Mouse (Mus musculus) embryonic fibroblast, embryonic 13.5 days (primary cell): Measurements from ENCODE around the gene Cish.

Experiments used
- CTCF ChIP-seq: IDR thresholded peaks from 2 replicates; pipeline ENCODE4 v1.5.1; 2011; ENCODE audit warnings: mild to moderate bottlenecking, control low read depth, low read length, moderate library complexity, borderline replicate concordance; ENCODE audit not compliant: insufficient read depth
- POLR2A ChIP-seq: IDR thresholded peaks from 2 replicates; pipeline ENCODE4 v1.6.1; 2011; ENCODE audit warnings: low read depth, mild to moderate bottlenecking, control low read depth, low read length, moderate library complexity

GRCm38 (mm10) chr9:107255596-107255995, 40.2 kb upstream of the Cish start:
- TF ChIP-seq CTCF (no peak), POLR2A (no peak)
